In the genomic region with DNA sequence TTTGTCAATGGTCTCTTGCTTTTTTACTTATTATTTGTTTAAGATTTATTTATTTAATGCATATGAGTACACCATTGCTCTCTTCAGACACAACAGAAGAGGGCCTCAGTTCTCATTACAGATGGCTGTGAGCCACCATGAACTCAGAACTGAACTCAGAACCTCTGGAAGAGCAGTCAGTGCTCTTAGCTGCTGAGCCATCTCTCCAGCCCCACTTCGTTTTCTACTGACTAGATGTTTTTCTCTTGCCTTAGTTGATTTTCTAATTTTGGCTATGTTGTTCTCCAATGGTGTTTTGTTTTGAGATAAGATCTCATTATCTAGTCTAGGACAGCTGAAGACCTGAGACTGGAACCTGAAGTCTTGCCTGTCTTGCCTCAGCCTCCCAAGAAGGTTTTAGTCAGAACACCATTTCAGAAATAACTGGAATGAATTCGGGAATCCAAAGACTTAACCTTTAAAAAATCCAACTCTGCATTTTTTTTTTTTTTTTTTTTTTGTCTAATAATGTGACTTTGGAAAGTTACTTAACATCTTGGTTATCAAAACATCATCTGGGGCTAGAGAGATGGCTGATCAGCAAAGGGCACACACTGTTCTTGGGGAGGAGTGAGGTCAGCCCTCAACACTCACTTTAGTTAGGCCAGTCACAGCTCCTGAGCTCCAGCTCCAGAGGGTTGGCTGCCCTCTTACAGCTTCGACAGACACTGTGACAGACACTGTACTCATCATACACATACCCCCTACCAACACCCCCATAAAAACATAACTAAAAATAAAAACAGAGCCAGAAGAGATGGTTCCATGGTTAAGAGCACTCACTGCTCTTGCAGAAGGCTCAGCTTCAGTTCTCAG, we compare ENCODE assay signal across 15 mouse cellular contexts. TPM values are rescaled to one million over a fixed set of nuclear protein-coding genes. Genes with fewer than 3 reads are reported as not detected.
A peak's percentile ranks its signal among the peaks of the same experiment; 100 is the strongest.
DNase-seq lines count a peak whose midpoint lies in the region; ATAC-seq and TF ChIP-seq lines count a peak whose summit lies in the region.
"Had no signal": no experiment of that assay in that cellular context is flagged by ENCODE, and none has a peak within 500 bp of the region (broad histone marks: within the 10 kb centered on the region; RNA-seq: fewer than 3 reads in every experiment).

No protein-coding gene starts in this region.

- peak overlapping the region; percentile 85; the same call in 1 of the 2 replicates for H3K4me2 ChIP-seq in liver, embryonic 11.5 days
- no peak overlapping the region; the same call in 1 of the 2 replicates for H3K4me2 ChIP-seq in stomach, postnatal 0 days (replicated peaks; ENCODE audit: low read depth)

- no peaks in the 10 kb centered on the region for H3K27me3 ChIP-seq in megakaryocyte, embryonic 14.5 days (replicated peaks)
- H3K27me3 ChIP-seq in liver, embryonic 11.5 days (replicated peaks; ENCODE audit: control insufficient read depth, insufficient read depth, low read length), result no peaks in the 10 kb centered on the region
- H3K27me3 ChIP-seq in stomach, postnatal 0 days (ENCODE audit: control insufficient read depth, insufficient read depth, low read length), result no peaks in the 10 kb centered on the region
- H3K27me3 ChIP-seq: embryonic facial prominence, embryonic 13.5 days; limb, embryonic 13.5 days had no signal

- no peak for TF ChIP-seq CTCF in stomach, postnatal 0 days (IDR thresholded peaks at IDR 0.05; ENCODE audit: low read depth)

- H3K4me1 ChIP-seq in megakaryocyte, embryonic 14.5 days, result peaks cover 69% of the 10 kb centered on the region
- peaks cover 11% of the 10 kb centered on the region for H3K4me1 ChIP-seq in liver, embryonic 11.5 days (replicated peaks; ENCODE audit: control insufficient read depth, insufficient read depth, low read length)
- peaks cover 3% of the 10 kb centered on the region; the same call in 1 of the 2 replicates for H3K4me1 ChIP-seq in stomach, postnatal 0 days (replicated peaks; ENCODE audit: control insufficient read depth, insufficient read depth)

- no peak for ATAC-seq in megakaryocyte, adult 5-6 weeks (ENCODE audit: poor library complexity, severe bottlenecking)
- no peak for ATAC-seq in liver, embryonic 11.5 days (replicated peaks; ENCODE audit: low FRiP score)
- ATAC-seq in stomach, postnatal 0 days (ENCODE audit: low FRiP score, low TSS enrichment), result no peak

- TF ChIP-seq EP300 in stomach, postnatal 0 days (optimal IDR thresholded peaks at IDR 0.05), result no peak

- H3K9ac ChIP-seq in liver, embryonic 11.5 days (ENCODE audit: low read depth, low read length), result no peak overlapping the region
- H3K9ac ChIP-seq in stomach, postnatal 0 days (ENCODE audit: low read length), result no peak overlapping the region
- H3K9ac ChIP-seq: hindbrain, embryonic 14.5 days had no signal

- peak; percentile 86 for DNase-seq in heart, adult 11 months
- no peak for DNase-seq in heart, adult 8-10 months (ENCODE audit: low spot score)
- no peak for DNase-seq in liver, embryonic 11.5 days (ENCODE audit: low spot score)
- DNase-seq in stomach, postnatal 0 days (ENCODE audit: low spot score), result peak; percentile 7
- DNase-seq in layer of hippocampus, postnatal 14 days (ENCODE audit: low spot score in 2 of 2), result no peak
- DNase-seq in spleen, postnatal 14 days (ENCODE audit: low spot score in 2 of 2), result no peak
- DNase-seq: cerebellum, postnatal 14 days; kidney, adult 8-10 months had no signal

- H3K4me3 ChIP-seq in megakaryocyte, embryonic 14.5 days (replicated peaks), result peak overlapping the region; percentile 86
- H3K4me3 ChIP-seq in liver, embryonic 11.5 days (ENCODE audit: low read depth, low read length), result peak overlapping the region; percentile 19; the same call in 1 of the 2 replicates
- no peak overlapping the region for H3K4me3 ChIP-seq in stomach, postnatal 0 days (ENCODE audit: low read depth, low read length)
- H3K4me3 ChIP-seq: heart, adult 2 months had no signal

- H3K36me3 ChIP-seq in megakaryocyte, embryonic 14.5 days (replicated peaks; ENCODE audit: low read length), result peaks cover 6% of the 10 kb centered on the region
- peaks cover 4% of the 10 kb centered on the region; the same call in 1 of the 2 replicates for H3K36me3 ChIP-seq in liver, embryonic 11.5 days (ENCODE audit: control insufficient read depth, insufficient read depth, low read length)
- H3K36me3 ChIP-seq in stomach, postnatal 0 days (ENCODE audit: control insufficient read depth, insufficient read depth, low read length), result no peaks in the 10 kb centered on the region
- H3K36me3 ChIP-seq: embryonic facial prominence, embryonic 13.5 days had no signal

- H3K9me3 ChIP-seq in megakaryocyte, embryonic 14.5 days, result no peaks in the 10 kb centered on the region
- no peaks in the 10 kb centered on the region for H3K9me3 ChIP-seq in liver, embryonic 11.5 days (ENCODE audit: control insufficient read depth, low read length)
- no peaks in the 10 kb centered on the region for H3K9me3 ChIP-seq in stomach, postnatal 0 days (ENCODE audit: control insufficient read depth, low read length)
- H3K9me3 ChIP-seq: embryonic facial prominence, embryonic 13.5 days; limb, embryonic 13.5 days had no signal

- 71% methylated on average over 3 of the region's 3 CpGs for WGBS in liver, embryonic 11.5 days
- WGBS in stomach, postnatal 0 days, result 75% methylated on average over 3 of the region's 3 CpGs

- no peak overlapping the region for H3K27ac ChIP-seq in liver, embryonic 11.5 days (ENCODE audit: low read depth, low read length)
- H3K27ac ChIP-seq in stomach, postnatal 0 days (replicated peaks), result no peak overlapping the region
- H3K27ac ChIP-seq: embryonic facial prominence, embryonic 13.5 days; hindbrain, embryonic 14.5 days; limb, embryonic 13.5 days had no signal

RNA-seq across cellular contexts. Expression of a gene that starts 2.2 kb away (rescaled TPM):
- total RNA-seq in heart, adult 8-10 months (2022), result 10 to 100 TPM; 20.5 to 23.6 (median 21.5) TPM
- polyA plus RNA-seq in megakaryocyte, embryonic 14.5 days (2012; ENCODE audit: insufficient read depth, low replicate concordance), result 16.0 and 27.3 TPM in 2 replicates
- 730 and 815 TPM in 2 replicates for total RNA-seq in megakaryocyte, adult 5-6 weeks (2015)
- 599 and 677 TPM in 2 replicates for total RNA-seq in megakaryocyte, adult 5-6 weeks (2017)
- 33.1 and 33.2 TPM in 2 replicates for polyA plus RNA-seq in liver, embryonic 11.5 days (2014; fragmentation: Nextera tagmentation; extraction: Ambion mirVana)
- 16.1 and 17.4 TPM in 2 replicates for polyA plus RNA-seq in stomach, postnatal 0 days (2015; fragmentation: Nextera tagmentation; extraction: Ambion mirVana)
- total RNA-seq in layer of hippocampus, postnatal 14 days (2021), result 10 to 100 TPM; 14.3 to 14.5 TPM

RNA-seq across cellular contexts. Expression of a gene that starts 46.1 kb away (rescaled TPM):
- total RNA-seq in heart, adult 8-10 months (2022), result not detected
- not detected in 2 replicates for polyA plus RNA-seq in megakaryocyte, embryonic 14.5 days (2012; ENCODE audit: insufficient read depth, low replicate concordance)
- total RNA-seq in megakaryocyte, adult 5-6 weeks (2015), result not detected in 2 replicates
- not detected in 2 replicates for total RNA-seq in megakaryocyte, adult 5-6 weeks (2017)
- polyA plus RNA-seq in liver, embryonic 11.5 days (2014; fragmentation: Nextera tagmentation; extraction: Ambion mirVana), result not detected in 2 replicates
- polyA plus RNA-seq in stomach, postnatal 0 days (2015; fragmentation: Nextera tagmentation; extraction: Ambion mirVana), result not detected in 2 replicates
- not detected for total RNA-seq in layer of hippocampus, postnatal 14 days (2021)
- total RNA-seq: heart, adult 2 months had no signal
- polyA plus RNA-seq: embryonic facial prominence, embryonic 13.5 days; heart, adult 2 months; hindbrain, embryonic 14.5 days; limb, embryonic 13.5 days; thymus, postnatal 0 days had no signal

RNA-seq across cellular contexts. Expression of a gene that starts 53.9 kb away (rescaled TPM):
- total RNA-seq in heart, adult 8-10 months (2022), result 10 to 100 TPM in 1 of 4 experiments, 1 to 10 TPM in 3; 8.7 to 11.1 (median 8.9) TPM
- 3.8 and 5.8 TPM in 2 replicates for polyA plus RNA-seq in megakaryocyte, embryonic 14.5 days (2012; ENCODE audit: insufficient read depth, low replicate concordance)
- 1.1 and 1.3 TPM in 2 replicates for total RNA-seq in megakaryocyte, adult 5-6 weeks (2015)
- 1.6 and 1.7 TPM in 2 replicates for total RNA-seq in megakaryocyte, adult 5-6 weeks (2017)
- 4.0 and 5.3 TPM in 2 replicates for polyA plus RNA-seq in liver, embryonic 11.5 days (2014; fragmentation: Nextera tagmentation; extraction: Ambion mirVana)
- polyA plus RNA-seq in stomach, postnatal 0 days (2015; fragmentation: Nextera tagmentation; extraction: Ambion mirVana), result 0.65 and 0.86 TPM in 2 replicates
- 10 to 100 TPM; 63.0 to 66.5 TPM for total RNA-seq in layer of hippocampus, postnatal 14 days (2021)

Comparison
In these comparisons a context has a peak if more than half of its experiments do, and no peak if none do; other contexts are left out.
1. DNase-seq: peak in heart, adult 11 months (single experiment) and stomach, postnatal 0 days (single experiment); none in heart, adult 8-10 months (single experiment), liver, embryonic 11.5 days (single experiment), layer of hippocampus, postnatal 14 days (0 of 2) and spleen, postnatal 14 days (0 of 2).
2. RNA of a gene that starts 2.2 kb away (total RNA-seq): 599 to 815 TPM in megakaryocyte, adult 5-6 weeks; 20.5 to 23.6 TPM in heart, adult 8-10 months and 14.3 to 14.5 TPM in layer of hippocampus, postnatal 14 days; every median in the first group is over 10 times any median in the second.
3. RNA of a gene that starts 53.9 kb away (total RNA-seq): 63.0 to 66.5 TPM in layer of hippocampus, postnatal 14 days; 8.7 to 11.1 TPM in heart, adult 8-10 months and 1.1 to 1.7 TPM in megakaryocyte, adult 5-6 weeks; every median in the first group is over 4 times any median in the second.